ENCODE assay signal across 20 mouse cellular contexts in the genomic region with DNA sequence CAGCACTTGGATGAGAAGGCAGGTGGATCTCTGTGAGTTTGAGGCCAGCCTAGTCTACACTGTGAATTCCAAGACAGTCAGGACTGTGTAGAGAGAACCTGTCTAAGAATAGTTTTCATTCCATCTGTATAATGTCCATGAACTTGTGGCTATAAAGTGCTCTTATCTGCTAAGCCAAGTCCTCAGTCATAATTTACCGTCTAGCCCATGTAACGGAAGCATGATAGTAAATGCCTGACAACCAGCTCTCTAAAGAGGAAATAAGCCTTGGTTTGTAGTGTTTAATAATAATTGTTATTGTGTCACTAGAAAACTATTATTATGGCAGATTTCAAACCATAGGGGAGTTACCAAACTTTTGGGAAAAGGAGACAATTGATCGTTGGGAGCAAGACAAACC. TPM values are rescaled to one million over a fixed set of nuclear protein-coding genes. Genes with fewer than 3 reads are reported as not detected.
"Had no signal": no experiment of that assay in that cellular context is flagged by ENCODE, and none has a peak within 500 bp of the region (broad histone marks: within the 10 kb centered on the region; RNA-seq: fewer than 3 reads in every experiment).

No protein-coding gene starts in this region.

- H3K4me2 ChIP-seq: liver, embryonic 13.5 days; liver, embryonic 15.5 days; lung, embryonic 15.5 days; midbrain, embryonic 12.5 days; neural tube, embryonic 12.5 days had no signal

- H3K9ac ChIP-seq: liver, embryonic 13.5 days; liver, embryonic 15.5 days; liver, postnatal 0 days; lung, embryonic 15.5 days; midbrain, embryonic 12.5 days; neural tube, embryonic 12.5 days had no signal

- H3K36me3 ChIP-seq: liver, embryonic 13.5 days; liver, embryonic 15.5 days; lung, embryonic 15.5 days; midbrain, embryonic 12.5 days; neural tube, embryonic 12.5 days had no signal

- H3K27ac ChIP-seq: liver, embryonic 13.5 days; liver, embryonic 15.5 days; lung, embryonic 15.5 days; macrophage; midbrain, embryonic 12.5 days; neural tube, embryonic 12.5 days had no signal

- H3K27me3 ChIP-seq: liver, embryonic 13.5 days; liver, embryonic 15.5 days; lung, embryonic 15.5 days; midbrain, embryonic 12.5 days; neural tube, embryonic 12.5 days had no signal

- ATAC-seq: liver, postnatal 0 days; lung, postnatal 0 days; midbrain, embryonic 16.5 days had no signal

- H3K9me3 ChIP-seq: liver, embryonic 13.5 days; liver, embryonic 15.5 days; lung, embryonic 15.5 days; midbrain, embryonic 12.5 days; neural tube, embryonic 12.5 days had no signal

- DNase-seq: liver, embryonic 13.5 days; liver, postnatal 0 days; lung, adult 2 months; lung, postnatal 14 days; lung, postnatal 36 days; midbrain, embryonic 14.5 days; right cerebral cortex, postnatal 25 days; right cerebral cortex, postnatal 4 days; spleen, adult 18-20 months; thymus, adult 18-20 months; thymus, postnatal 14 days; thymus, postnatal 36 days had no signal

- H3K4me3 ChIP-seq: liver, embryonic 13.5 days; liver, embryonic 15.5 days; lung, embryonic 15.5 days; midbrain, embryonic 12.5 days; neural tube, embryonic 12.5 days had no signal

RNA-seq across cellular contexts. Expression of gene Actr6, which starts 5.8 kb away (rescaled TPM):
- polyA plus RNA-seq: small intestine, adult 2 months had no signal
